Mouse (Mus musculus) limb, embryonic 15.5 days (tissue): ENCODE data around the gene Mybpc3. TPM values are rescaled to one million over a fixed set of nuclear protein-coding genes. Genes with fewer than 3 reads are reported as not detected.

Source experiments
- ATAC-seq: fragments of 200-750 bp; cut with Nextera tagmentation; 2 replicates; pipeline ENCODE4 v1.8.0; 2017; ENCODE audit warnings: low read depth, moderate TSS enrichment; ENCODE audit not compliant: insufficient number of reproducible peaks, low FRiP score, low TSS enrichment
- H3K27ac ChIP-seq: fragments of 300-500 bp; sonication (generic); 2 replicates; pipeline ENCODE4 v1.5.1; 2015; ENCODE audit warnings: moderate library complexity, mild to moderate bottlenecking, inconsistent platforms
- H3K27me3 ChIP-seq: fragments of 300-500 bp; sonication (generic); 2 replicates; pipeline ENCODE4 v1.6.1; 2015; ENCODE audit warnings: inconsistent platforms
- H3K36me3 ChIP-seq: fragments of 300-500 bp; sonication (generic); 2 replicates; pipeline ENCODE4 v1.6.1; 2015; ENCODE audit warnings: inconsistent platforms
- H3K4me1 ChIP-seq: fragments of 300-500 bp; sonication (generic); 2 replicates; pipeline ENCODE4 v1.6.1; 2015; ENCODE audit warnings: inconsistent platforms
- H3K4me2 ChIP-seq: fragments of 300-500 bp; sonication (generic); 2 replicates; pipeline ENCODE4 v1.6.1; 2015; ENCODE audit warnings: mild to moderate bottlenecking, inconsistent platforms
- H3K4me3 ChIP-seq: fragments of 300-500 bp; sonication (generic); 2 replicates; pipeline ENCODE4 v1.5.1; 2015; ENCODE audit warnings: mild to moderate bottlenecking, inconsistent platforms
- H3K9ac ChIP-seq: fragments of 300-500 bp; sonication (generic); 2 replicates; pipeline ENCODE4 v1.6.1; 2015; ENCODE audit warnings: inconsistent platforms
- H3K9me3 ChIP-seq: fragments of 300-500 bp; sonication (generic); 2 replicates; pipeline ENCODE4 v1.6.1; 2016; ENCODE audit warnings: inconsistent platforms
- WGBS: fragments of 180-500 bp; shearing (Covaris S2); methylation state at CpG from one replicate; pipeline ENCODE4 v1.1.7; 2015; 5-methylcytosine and 5-hydroxymethylcytosine counted together
- polyA plus RNA-seq: library from polyadenylated mRNA; unstranded; fragments of >200 nt; fragmentation: Nextera tagmentation; extraction: Ambion mirVana; gene quantifications from 2 replicates; pipeline ENCODE4 v1.2.1, GENCODE M21; 2015

The Mybpc3 gene
- polyA plus RNA-seq, 1 experiment from 2014 or later: 0.09 TPM

DNA sequence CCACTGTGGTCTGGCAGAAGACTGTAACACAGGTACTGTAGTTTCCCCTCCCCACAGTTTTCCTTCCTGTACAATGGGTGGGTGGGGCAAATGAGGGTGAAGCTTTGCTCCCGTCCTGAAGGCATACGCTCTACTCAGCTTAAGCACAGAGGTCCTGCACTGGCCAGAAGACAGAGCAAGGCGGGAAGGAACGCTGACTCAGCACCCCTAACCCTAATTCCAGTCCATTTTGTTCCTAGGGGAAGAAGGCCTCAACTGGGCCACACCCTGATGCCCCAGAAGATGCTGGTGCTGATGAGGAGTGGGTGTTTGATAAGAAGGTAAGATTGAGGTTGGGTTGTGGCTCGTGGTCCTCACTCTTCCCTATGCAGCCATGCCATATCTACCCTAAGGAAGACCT is 10.8 kb downstream of the Mybpc3 start:
- no peak for ATAC-seq
- no peaks in the 10 kb centered on the region for H3K36me3 ChIP-seq
- peaks cover 4% of the 10 kb centered on the region; the same call in 1 of the 2 replicates for H3K4me1 ChIP-seq
- no peaks in the 10 kb centered on the region for H3K27me3 ChIP-seq
- H3K27ac ChIP-seq: no peak overlapping the region
- H3K4me3 ChIP-seq: no peak overlapping the region
- H3K4me2 ChIP-seq: no peak overlapping the region
- WGBS: 78% methylated on average over 5 of the region's 5 CpGs
- H3K9me3 ChIP-seq: no peaks in the 10 kb centered on the region
- H3K9ac ChIP-seq: no peak overlapping the region

DNA sequence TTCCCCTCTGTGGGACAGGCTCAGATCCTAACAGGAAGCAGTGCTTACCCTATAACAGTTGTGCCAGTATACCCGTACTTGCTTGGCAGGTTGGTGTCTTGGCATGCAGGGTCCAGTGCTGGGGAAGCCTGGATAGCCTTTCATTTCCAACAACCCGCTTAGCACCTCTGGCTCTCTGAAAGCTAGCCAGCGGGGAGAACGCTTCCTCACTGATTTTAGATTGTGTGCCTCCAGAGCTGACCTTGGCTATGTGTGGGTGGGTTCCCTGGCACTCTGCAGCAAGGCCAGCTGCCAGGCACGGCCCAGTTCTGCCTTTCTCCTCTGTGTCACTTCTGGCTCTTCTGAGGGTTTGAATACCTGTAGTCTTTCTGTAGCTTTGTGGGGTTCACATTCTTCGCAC is 12.2 kb downstream of the Mybpc3 start:
- no peaks in the 10 kb centered on the region for H3K36me3 ChIP-seq
- H3K9ac ChIP-seq: no peak overlapping the region
- no peak overlapping the region for H3K27ac ChIP-seq
- H3K4me3 ChIP-seq: no peak overlapping the region
- no peak overlapping the region for H3K4me2 ChIP-seq
- H3K27me3 ChIP-seq: no peaks in the 10 kb centered on the region
- peaks cover 4% of the 10 kb centered on the region; the same call in 1 of the 2 replicates for H3K4me1 ChIP-seq
- 86% methylated on average over 6 of the region's 6 CpGs for WGBS
- H3K9me3 ChIP-seq: no peaks in the 10 kb centered on the region
- no peak for ATAC-seq

GRCm38 (mm10) chr2:91131251-91131650 is 13.3 kb downstream of the Mybpc3 start:
- no peaks in the 10 kb centered on the region for H3K36me3 ChIP-seq
- no peak overlapping the region for H3K4me3 ChIP-seq
- 89% methylated on average over 15 of the region's 15 CpGs for WGBS
- no peaks in the 10 kb centered on the region for H3K9me3 ChIP-seq
- no peak for ATAC-seq
- no peak overlapping the region for H3K27ac ChIP-seq
- H3K4me2 ChIP-seq: no peak overlapping the region
- no peak overlapping the region for H3K9ac ChIP-seq
- no peaks in the 10 kb centered on the region for H3K27me3 ChIP-seq
- H3K4me1 ChIP-seq: peaks cover 4% of the 10 kb centered on the region; the same call in 1 of the 2 replicates

- Histone ChIP-seq H3K4me2 (no peak overlapping the region), H3K4me3 (no peak overlapping the region), H3K9ac (no peak overlapping the region), H3K36me3 (peaks cover 5% of the 10 kb centered on the region; the same call in 1 of the 2 replicates), H3K4me1 (peaks cover 4% of the 10 kb centered on the region; the same call in 1 of the 2 replicates), H3K27me3 (no peaks in the 10 kb centered on the region), H3K9me3 (no peaks in the 10 kb centered on the region), H3K27ac (no peak overlapping the region)
- 65% methylated on average over 3 of the region's 3 CpGs for WGBS
- ATAC-seq: no peak
Observed at GRCm38 (mm10) chr2:91132035-91132434, 14.1 kb downstream of the Mybpc3 start.

DNA sequence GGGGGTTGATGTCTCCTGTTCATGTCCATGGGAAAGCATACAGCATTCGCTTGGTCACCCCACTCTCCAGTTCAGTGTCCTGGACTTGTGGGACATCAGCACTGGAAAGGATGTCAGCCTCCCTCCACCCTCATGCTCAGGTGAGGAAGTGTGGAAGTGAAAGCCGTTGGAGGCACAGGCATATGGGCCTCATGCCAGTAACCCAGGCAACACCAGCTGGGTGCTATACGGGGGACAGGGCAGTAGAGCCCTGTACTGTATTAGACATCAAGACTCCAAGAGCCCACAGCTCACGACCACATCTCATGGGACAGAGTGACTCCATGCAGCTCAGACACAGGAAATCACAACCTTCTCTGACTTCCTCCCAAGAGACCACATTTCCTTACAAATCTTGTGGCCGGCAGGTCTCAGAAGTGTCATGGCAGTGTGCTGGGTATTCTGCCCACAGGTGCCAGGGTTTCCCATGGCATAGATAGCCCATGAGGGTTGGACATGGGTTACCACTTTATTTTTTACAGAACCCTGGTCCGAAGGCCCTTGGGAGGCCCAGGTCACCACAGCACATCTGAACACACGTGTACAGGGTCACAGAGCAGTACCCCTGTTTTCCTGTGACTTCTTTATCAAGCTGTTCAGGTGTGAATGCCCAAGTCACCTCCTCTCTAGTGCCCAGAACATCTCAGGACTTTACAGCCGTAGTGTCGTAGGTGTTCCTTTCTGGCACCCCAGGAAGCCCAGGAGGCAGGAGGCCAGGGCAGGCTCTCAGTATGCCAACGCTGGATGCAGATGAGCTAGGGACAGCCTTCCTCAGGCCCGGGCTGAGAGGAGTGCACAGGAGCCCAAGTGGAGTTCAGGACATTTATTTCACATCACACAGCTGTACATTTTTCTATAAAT is 18.8 kb downstream of the Mybpc3 start:
- whole genome bisulfite sequencing: 76% methylated on average over 11 of the region's 11 CpGs
- Histone ChIP-seq H3K27ac (no peak overlapping the region), H3K4me2 (no peak overlapping the region), H3K4me1 (peaks cover 4% of the 10 kb centered on the region; the same call in 1 of the 2 replicates), H3K9me3 (no peaks in the 10 kb centered on the region), H3K36me3 (peaks cover 44% of the 10 kb centered on the region), H3K27me3 (no peaks in the 10 kb centered on the region), H3K4me3 (no peak overlapping the region), H3K9ac (no peak overlapping the region)
- ATAC-seq: no peak

- Histone ChIP-seq H3K9me3 (no peaks in the 10 kb centered on the region), H3K36me3 (peaks cover 48% of the 10 kb centered on the region), H3K27ac (no peak overlapping the region), H3K9ac (no peak overlapping the region), H3K4me3 (no peak overlapping the region), H3K4me2 (no peak overlapping the region), H3K27me3 (no peaks in the 10 kb centered on the region), H3K4me1 (peaks cover 3% of the 10 kb centered on the region; the same call in 1 of the 2 replicates)
- ATAC-seq: no peak
- WGBS: 83% methylated on average over 6 of the region's 6 CpGs
Observed at GRCm38 (mm10) chr2:91137481-91137880, 19.5 kb downstream of the Mybpc3 start.

DNA sequence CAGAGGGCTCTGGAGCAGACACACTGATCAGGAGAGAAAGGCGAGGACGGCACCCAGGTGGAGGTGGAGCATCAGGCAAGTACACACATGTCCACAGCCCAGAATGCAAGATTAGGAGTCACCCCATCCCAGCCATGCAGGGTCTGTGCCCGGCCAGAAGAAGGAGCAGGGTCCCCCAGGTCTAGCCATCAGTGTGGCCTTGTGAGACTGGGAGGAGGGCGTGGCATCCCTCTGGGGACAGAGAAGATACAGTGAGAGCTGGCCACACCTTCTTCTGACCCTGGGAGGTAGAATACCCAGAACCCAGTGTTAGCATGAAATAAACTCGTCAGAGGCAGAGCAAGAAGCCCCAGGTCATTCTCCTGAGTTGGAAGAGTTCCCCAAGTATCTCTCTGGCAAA is 21.4 kb downstream of the Mybpc3 start:
- Histone ChIP-seq H3K4me3 (no peak overlapping the region), H3K9ac (no peak overlapping the region), H3K4me2 (no peak overlapping the region), H3K9me3 (no peaks in the 10 kb centered on the region), H3K27me3 (no peaks in the 10 kb centered on the region), H3K36me3 (peaks cover 64% of the 10 kb centered on the region), H3K27ac (no peak overlapping the region), H3K4me1 (no peaks in the 10 kb centered on the region)
- no peak for ATAC-seq
- 70% methylated on average over 5 of the region's 5 CpGs for WGBS

- Histone ChIP-seq H3K4me3 (no peak overlapping the region), H3K4me1 (no peaks in the 10 kb centered on the region), H3K27ac (no peak overlapping the region), H3K9ac (no peak overlapping the region), H3K4me2 (no peak overlapping the region), H3K9me3 (no peaks in the 10 kb centered on the region), H3K36me3 (peaks cover 67% of the 10 kb centered on the region), H3K27me3 (no peaks in the 10 kb centered on the region)
- no peak for ATAC-seq
- WGBS: 79% methylated on average over 8 of the region's 8 CpGs
Observed at GRCm38 (mm10) chr2:91139764-91140163, 21.8 kb downstream of the Mybpc3 start.

- H3K36me3 ChIP-seq: peaks cover 73% of the 10 kb centered on the region
- WGBS: 91% methylated on average over 6 of the region's 6 CpGs
- no peak overlapping the region for H3K9ac ChIP-seq
- no peak overlapping the region for H3K27ac ChIP-seq
- no peaks in the 10 kb centered on the region for H3K27me3 ChIP-seq
- no peaks in the 10 kb centered on the region for H3K4me1 ChIP-seq
- H3K4me3 ChIP-seq: no peak overlapping the region
- H3K9me3 ChIP-seq: no peaks in the 10 kb centered on the region
- no peak for ATAC-seq
- no peak overlapping the region for H3K4me2 ChIP-seq
Observed at GRCm38 (mm10) chr2:91142920-91143319, 25.0 kb downstream of the Mybpc3 start.

GRCm38 (mm10) chr2:91143401-91143800 is 25.5 kb downstream of the Mybpc3 start:
- peaks cover 68% of the 10 kb centered on the region for H3K36me3 ChIP-seq
- no peak overlapping the region for H3K4me2 ChIP-seq
- H3K9ac ChIP-seq: no peak overlapping the region
- H3K4me3 ChIP-seq: no peak overlapping the region
- H3K27ac ChIP-seq: no peak overlapping the region
- no peaks in the 10 kb centered on the region for H3K4me1 ChIP-seq
- ATAC-seq: no peak
- H3K9me3 ChIP-seq: no peaks in the 10 kb centered on the region
- no peaks in the 10 kb centered on the region for H3K27me3 ChIP-seq
- WGBS: 97% methylated on average over 11 of the region's 11 CpGs

- Histone ChIP-seq H3K4me3 (no peak overlapping the region), H3K4me2 (no peak overlapping the region), H3K9ac (no peak overlapping the region), H3K36me3 (peaks cover 48% of the 10 kb centered on the region), H3K4me1 (no peaks in the 10 kb centered on the region), H3K27me3 (no peaks in the 10 kb centered on the region), H3K27ac (no peak overlapping the region), H3K9me3 (no peaks in the 10 kb centered on the region)
- no peak for ATAC-seq
Observed at GRCm38 (mm10) chr2:91148101-91148500, 30.2 kb downstream of the Mybpc3 start.

GRCm38 (mm10) chr2:91151331-91151730 is 33.4 kb downstream of the Mybpc3 start:
- no peaks in the 10 kb centered on the region for H3K27me3 ChIP-seq
- H3K36me3 ChIP-seq: peaks cover 50% of the 10 kb centered on the region
- no peaks in the 10 kb centered on the region for H3K9me3 ChIP-seq
- no peak overlapping the region for H3K4me3 ChIP-seq
- no peak overlapping the region for H3K27ac ChIP-seq
- ATAC-seq: no peak
- WGBS: 72% methylated on average over 1 of the region's 1 CpGs
- no peak overlapping the region for H3K4me2 ChIP-seq
- H3K4me1 ChIP-seq: no peaks in the 10 kb centered on the region
- no peak overlapping the region for H3K9ac ChIP-seq
